Mouse (Mus musculus) hindbrain, embryonic 16.5 days (tissue): ENCODE measurements at regions not wholly inside any gene's neighbourhood (a gene's known extent, or its start where the extent isn't known, plus 50 kb on each side); places are given as distances from the start of the nearest gene placed in this dataset.
A peak's percentile ranks its signal among the peaks of the same experiment; 100 is the strongest.

ENCODE experiments used
- ATAC-seq: fragments of 200-750 bp; cut with Nextera tagmentation; 2 replicates; pipeline ENCODE4 v1.8.0; 2017; ENCODE audit warnings: moderate TSS enrichment, moderate library complexity
- H3K27ac ChIP-seq: fragments of 300-500 bp; sonication (generic); 2 replicates; pipeline ENCODE4 v1.5.1; 2014; ENCODE audit warnings: low read depth, mild to moderate bottlenecking, control low read depth, low read length, moderate library complexity
- H3K27me3 ChIP-seq: fragments of 300-500 bp; sonication (generic); replicated peaks from 2 replicates; pipeline ENCODE4 v1.6.1; 2014; ENCODE audit warnings: low read length; ENCODE audit not compliant: control insufficient read depth, insufficient read depth
- H3K36me3 ChIP-seq: fragments of 300-500 bp; sonication (generic); 2 replicates; pipeline ENCODE4 v1.6.1; 2014; ENCODE audit warnings: mild to moderate bottlenecking, low read length, moderate library complexity, mixed read lengths; ENCODE audit not compliant: control insufficient read depth, insufficient read depth
- H3K4me1 ChIP-seq: fragments of 300-500 bp; sonication (generic); 2 replicates; pipeline ENCODE4 v1.6.1; 2014; ENCODE audit warnings: low read depth, low read length; ENCODE audit not compliant: control insufficient read depth, insufficient read depth
- H3K4me2 ChIP-seq: fragments of 300-500 bp; sonication (generic); 2 replicates; pipeline ENCODE4 v1.6.1; 2014; ENCODE audit warnings: mild to moderate bottlenecking, low read length, control low read depth, moderate library complexity
- H3K4me3 ChIP-seq: fragments of 300-500 bp; sonication (generic); 2 replicates; pipeline ENCODE4 v1.5.1; 2014; ENCODE audit warnings: mild to moderate bottlenecking, low read length, control low read depth, moderate library complexity
- H3K9ac ChIP-seq: fragments of 300-500 bp; sonication (generic); 2 replicates; pipeline ENCODE4 v1.6.1; 2014; ENCODE audit warnings: low read depth, mild to moderate bottlenecking, control low read depth, low read length, moderate library complexity
- H3K9me3 ChIP-seq: fragments of 300-500 bp; sonication (generic); 2 replicates; pipeline ENCODE4 v1.6.1; 2014; ENCODE audit warnings: mild to moderate bottlenecking, low read length, moderate library complexity; ENCODE audit not compliant: control insufficient read depth
- WGBS: fragments of 180-500 bp; shearing (Covaris S2); extraction: QIAGEN DNeasy Blood & Tissue Kit; methylation state at CpG from one replicate; pipeline ENCODE4 v1.1.7; 2014; 5-methylcytosine and 5-hydroxymethylcytosine counted together

GRCm38 (mm10) chr4:150771922-150772651 is 81.6 kb upstream of the Errfi1 start:
- peaks cover 10% of the 10 kb centered on the region for H3K9me3 ChIP-seq
- no peak overlapping the region for H3K4me3 ChIP-seq
- H3K36me3 ChIP-seq = no peaks in the 10 kb centered on the region

GRCm38 (mm10) chr4:150771469-150771868 is 82.2 kb upstream of the Errfi1 start:
- H3K4me3 ChIP-seq = no peak overlapping the region
- H3K9ac ChIP-seq = no peak overlapping the region
- H3K9me3 ChIP-seq = peaks cover 10% of the 10 kb centered on the region
- no peak overlapping the region for H3K27ac ChIP-seq
- no peak for ATAC-seq
- H3K27me3 ChIP-seq = no peaks in the 10 kb centered on the region
- WGBS = 31% methylated on average over 2 of the region's 2 CpGs
- no peaks in the 10 kb centered on the region for H3K4me1 ChIP-seq
- no peaks in the 10 kb centered on the region for H3K36me3 ChIP-seq
- no peak overlapping the region for H3K4me2 ChIP-seq

More at GRCm38 (mm10) chr4:150771922-150772651, 81.6 kb upstream of the Errfi1 start:
- H3K4me2 ChIP-seq = no peak overlapping the region
- no peak overlapping the region for H3K27ac ChIP-seq
- no peak overlapping the region for H3K9ac ChIP-seq
- 79% methylated on average over 6 of the region's 6 CpGs for WGBS
- ATAC-seq = no peak
- H3K27me3 ChIP-seq = no peaks in the 10 kb centered on the region
- no peaks in the 10 kb centered on the region for H3K4me1 ChIP-seq

GRCm38 (mm10) chr4:150769043-150769442 is 84.7 kb upstream of the Errfi1 start:
- H3K4me2 ChIP-seq = no peak overlapping the region
- 61% methylated on average over 7 of the region's 7 CpGs for WGBS
- no peak for ATAC-seq
- H3K27me3 ChIP-seq = no peaks in the 10 kb centered on the region
- H3K27ac ChIP-seq = no peak overlapping the region
- H3K9ac ChIP-seq = no peak overlapping the region
- H3K36me3 ChIP-seq = no peaks in the 10 kb centered on the region
- H3K4me3 ChIP-seq = no peak overlapping the region
- peaks cover 10% of the 10 kb centered on the region for H3K9me3 ChIP-seq
- no peaks in the 10 kb centered on the region for H3K4me1 ChIP-seq

- Histone ChIP-seq H3K4me2 (peak overlapping the region; percentile 33), H3K4me1 (peaks cover 10% of the 10 kb centered on the region), H3K36me3 (no peaks in the 10 kb centered on the region), H3K27me3 (no peaks in the 10 kb centered on the region), H3K9ac (peak overlapping the region; percentile 54), H3K9me3 (no peaks in the 10 kb centered on the region), H3K27ac (peak overlapping the region; percentile 82), H3K4me3 (no peak overlapping the region)
- peak; percentile 83 for ATAC-seq
- 8% methylated on average over 15 of the region's 15 CpGs for WGBS
Observed at GRCm38 (mm10) chr4:150758467-150759237, 95.1 kb upstream of the Errfi1 start.

- peak; percentile 63 for ATAC-seq
Observed at GRCm38 (mm10) chr4:150757815-150758426, 95.8 kb upstream of the Errfi1 start.

GRCm38 (mm10) chr4:150757291-150757741 is 96.4 kb upstream of the Errfi1 start:
- WGBS = 65% methylated on average over 10 of the region's 10 CpGs
- Histone ChIP-seq H3K4me3 (no peak overlapping the region), H3K36me3 (no peaks in the 10 kb centered on the region), H3K27me3 (no peaks in the 10 kb centered on the region), H3K9ac (no peak overlapping the region), H3K27ac (peak overlapping the region; percentile 82), H3K4me1 (peaks cover 10% of the 10 kb centered on the region), H3K9me3 (no peaks in the 10 kb centered on the region), H3K4me2 (no peak overlapping the region)
- ATAC-seq = no peak

More at GRCm38 (mm10) chr4:150757815-150758426, 95.8 kb upstream of the Errfi1 start:
- Histone ChIP-seq H3K9me3 (no peaks in the 10 kb centered on the region), H3K4me3 (no peak overlapping the region), H3K4me2 (peak overlapping the region; percentile 33), H3K9ac (no peak overlapping the region), H3K36me3 (no peaks in the 10 kb centered on the region), H3K27me3 (no peaks in the 10 kb centered on the region), H3K4me1 (peaks cover 10% of the 10 kb centered on the region), H3K27ac (peak overlapping the region; percentile 82)
- WGBS = 28% methylated on average over 10 of the region's 10 CpGs

- H3K4me1 ChIP-seq = peaks cover 10% of the 10 kb centered on the region
- ATAC-seq = no peak
- no peak overlapping the region for H3K4me3 ChIP-seq
- no peaks in the 10 kb centered on the region for H3K9me3 ChIP-seq
- no peaks in the 10 kb centered on the region for H3K36me3 ChIP-seq
- H3K27ac ChIP-seq = no peak overlapping the region
- no peak overlapping the region for H3K9ac ChIP-seq
- H3K4me2 ChIP-seq = no peak overlapping the region
- 94% methylated on average over 7 of the region's 7 CpGs for WGBS
- no peaks in the 10 kb centered on the region for H3K27me3 ChIP-seq
Observed at GRCm38 (mm10) chr4:150755446-150755845, 98.3 kb upstream of the Errfi1 start.

- H3K36me3 ChIP-seq = no peaks in the 10 kb centered on the region
- no peak overlapping the region for H3K9ac ChIP-seq
- no peaks in the 10 kb centered on the region for H3K27me3 ChIP-seq
- no peaks in the 10 kb centered on the region for H3K4me1 ChIP-seq
- ATAC-seq = no peak
- no peak overlapping the region for H3K4me2 ChIP-seq
- H3K9me3 ChIP-seq = no peaks in the 10 kb centered on the region
- H3K27ac ChIP-seq = no peak overlapping the region
- 93% methylated on average over 8 of the region's 8 CpGs for WGBS
- no peak overlapping the region for H3K4me3 ChIP-seq
Observed at GRCm38 (mm10) chr4:150752151-150752550, 100.2 kb upstream of the Slc45a1 start.
